12 mouse cellular contexts compared by ENCODE assay signal in the genomic region with DNA sequence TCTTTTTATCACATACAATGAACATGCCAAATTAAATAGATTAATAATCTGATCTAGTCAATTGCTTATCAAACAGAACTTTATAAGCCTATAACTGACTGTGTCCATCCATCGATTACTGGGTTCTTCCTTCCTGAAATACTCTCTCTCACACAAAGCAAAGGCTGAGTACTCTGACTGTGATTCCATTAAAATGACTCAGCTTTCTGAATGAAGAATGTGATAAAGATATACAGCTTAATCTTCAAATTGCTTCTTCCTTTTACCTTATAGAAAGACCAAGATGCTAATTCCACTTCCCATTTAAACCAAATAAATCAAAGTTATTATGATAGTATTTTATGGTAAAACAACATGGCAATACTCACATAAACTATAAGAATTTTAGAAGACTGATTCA.
"Had no signal": no experiment of that assay in that cellular context is flagged by ENCODE, and none has a peak within 500 bp of the region (broad histone marks: within the 10 kb centered on the region; RNA-seq: fewer than 3 reads in every experiment).

No protein-coding gene starts in this region.

- H3K4me3 ChIP-seq: limb, embryonic 10.5 days; lung, embryonic 15.5 days; megakaryocyte, embryonic 14.5 days; stomach, embryonic 15.5 days had no signal

- H3K4me1 ChIP-seq: lung, embryonic 15.5 days had no signal

- H3K4me2 ChIP-seq: lung, embryonic 15.5 days; midbrain, embryonic 11.5 days; stomach, embryonic 15.5 days had no signal

- H3K36me3 ChIP-seq: lung, embryonic 15.5 days; stomach, embryonic 15.5 days had no signal

- H3K9me3 ChIP-seq: limb, embryonic 10.5 days; lung, embryonic 15.5 days; megakaryocyte, embryonic 14.5 days; stomach, embryonic 15.5 days had no signal

- H3K9ac ChIP-seq: lung, embryonic 15.5 days; stomach, embryonic 15.5 days had no signal

- H3K27me3 ChIP-seq: lung, embryonic 15.5 days; megakaryocyte, embryonic 14.5 days; stomach, embryonic 15.5 days had no signal

- DNase-seq: kidney, adult 8-10 months; kidney, postnatal 25 days; lung, postnatal 14 days; right cerebral cortex, postnatal 14 days; thymus, adult 2 months; thymus, postnatal 25 days had no signal

- H3K27ac ChIP-seq: limb, embryonic 10.5 days; lung, embryonic 15.5 days; macrophage; stomach, embryonic 15.5 days had no signal
